Mouse (Mus musculus) embryonic facial prominence, embryonic 11.5 days (tissue): ENCODE results near the gene Serp1. TPM values are rescaled to one million over a fixed set of nuclear protein-coding genes. Genes with fewer than 3 reads are reported as not detected.
A peak's percentile ranks its signal among the peaks of the same experiment; 100 is the strongest.

Source experiments
- ATAC-seq: fragments of 200-750 bp; cut with Nextera tagmentation; replicated peaks from 2 replicates; pipeline ENCODE4 v1.8.0; 2017; ENCODE audit warnings: low read depth; ENCODE audit not compliant: insufficient number of reproducible peaks, low FRiP score, low TSS enrichment
- DNase-seq: peaks from one replicate; pipeline ENCODE4 v3.0.0-alpha.2; 2015; ENCODE audit warnings: low spot score
- H3K27ac ChIP-seq: fragments of 300-500 bp; sonication (generic); replicated peaks from 2 replicates; pipeline ENCODE4 v1.5.1; 2014; ENCODE audit warnings: mild to moderate bottlenecking, low read depth, low read length, control low read depth
- H3K27me3 ChIP-seq: fragments of 300-500 bp; sonication (generic); 2 replicates; pipeline ENCODE4 v1.6.1; 2014; ENCODE audit warnings: mild to moderate bottlenecking, low read length, moderate library complexity, mixed read lengths; ENCODE audit not compliant: control insufficient read depth, insufficient read depth
- H3K36me3 ChIP-seq: fragments of 300-500 bp; sonication (generic); replicated peaks from 2 replicates; pipeline ENCODE4 v1.6.1; 2014; ENCODE audit warnings: low read depth, mild to moderate bottlenecking, low read length, moderate library complexity, mixed read lengths; ENCODE audit not compliant: control insufficient read depth, insufficient read depth
- H3K4me1 ChIP-seq: fragments of 300-500 bp; sonication (generic); 2 replicates; pipeline ENCODE4 v1.6.1; 2014; ENCODE audit warnings: low read length, mixed read lengths; ENCODE audit not compliant: control insufficient read depth, insufficient read depth
- H3K4me2 ChIP-seq: fragments of 300-500 bp; sonication (generic); 2 replicates; pipeline ENCODE4 v1.6.1; 2014; ENCODE audit warnings: low read depth, mild to moderate bottlenecking, control low read depth, low read length, moderate library complexity
- H3K4me3 ChIP-seq: fragments of 300-500 bp; sonication (generic); 2 replicates; pipeline ENCODE4 v1.5.1; 2014; ENCODE audit warnings: low read depth, low read length, control low read depth
- H3K9ac ChIP-seq: fragments of 300-500 bp; sonication (generic); replicated peaks from 2 replicates; pipeline ENCODE4 v1.6.1; 2014; ENCODE audit warnings: mild to moderate bottlenecking, control low read depth, low read length
- H3K9me3 ChIP-seq: fragments of 300-500 bp; sonication (generic); replicated peaks from 2 replicates; pipeline ENCODE4 v1.6.1; 2016; ENCODE audit warnings: mild to moderate bottlenecking, low read length, inconsistent platforms, mixed read lengths; ENCODE audit not compliant: control insufficient read depth
- WGBS: fragments of 180-500 bp; shearing (Covaris S2); extraction: QIAGEN DNeasy Blood & Tissue Kit; methylation state at CpG from one replicate; pipeline ENCODE4 v1.1.7; 2014; 5-methylcytosine and 5-hydroxymethylcytosine counted together
- polyA plus RNA-seq: library from polyadenylated mRNA; unstranded; fragments of >200 nt; fragmentation: Nextera tagmentation; extraction: Ambion mirVana; gene quantifications from 2 replicates; pipeline ENCODE4 v1.2.1, GENCODE M21; 2014

The Serp1 gene
- polyA plus RNA-seq = 166 and 185 TPM in 2 replicates

DNA sequence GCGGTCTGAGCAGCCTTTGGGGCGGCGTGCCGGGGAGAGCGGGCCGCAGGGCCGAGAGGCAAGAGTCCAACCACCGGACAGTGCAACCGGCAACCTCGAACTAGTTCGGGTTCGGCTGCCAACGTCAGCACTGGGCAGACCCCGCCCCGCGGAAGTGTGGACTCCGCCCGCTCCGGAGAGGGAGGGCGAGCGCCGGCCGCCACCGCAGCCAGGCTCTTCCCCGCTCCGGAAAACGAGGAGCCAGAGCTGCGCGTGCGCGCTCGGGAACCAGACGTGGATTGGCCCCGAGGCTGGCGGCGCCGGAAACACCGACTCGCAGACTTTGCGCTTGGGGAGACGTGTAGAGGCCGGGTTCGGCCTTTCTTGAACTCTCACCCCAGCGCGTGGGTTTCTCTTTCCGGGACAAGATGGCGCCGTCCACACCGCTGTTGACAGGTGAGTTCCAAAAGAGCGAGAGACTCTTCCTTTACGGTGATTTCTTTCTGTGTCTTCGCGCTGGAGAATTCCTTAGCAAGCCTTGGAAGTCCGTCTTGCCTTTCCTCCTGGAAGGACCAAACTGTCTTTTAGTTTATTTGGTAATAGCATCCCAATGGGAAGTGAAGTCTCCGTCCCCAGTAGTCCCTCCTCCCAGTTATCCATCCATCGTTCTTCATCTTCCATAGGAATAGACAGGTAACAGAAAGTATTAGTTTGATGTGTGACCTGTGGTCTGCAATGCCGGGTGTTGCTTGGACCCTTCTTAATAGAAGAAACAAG lies at the start of gene Serp1, which contains the start of gene Eif2a:
Gene Serp1, minus strand, starts transcription at position 241 of the 756 bp plus-strand sequence.
Gene Eif2a, plus strand, starts transcription at position 170 of the 756 bp plus-strand sequence.
- Histone ChIP-seq H3K27ac (peak within 1 kb of the TSS; percentile 75), H3K4me3 (peak within 1 kb of the TSS; percentile 70), H3K27me3 (no peaks in the 10 kb centered on the region), H3K4me2 (peak within 1 kb of the TSS; percentile 48), H3K9ac (peak within 1 kb of the TSS; percentile 93), H3K36me3 (peaks cover 3% of the 10 kb centered on the region), H3K4me1 (no peaks in the 10 kb centered on the region), H3K9me3 (no peaks in the 10 kb centered on the region)
- 0% methylated on average over 57 of the region's 57 CpGs for WGBS
- ATAC-seq = peak; percentile 99
- DNase-seq = peak; percentile 98

DNA sequence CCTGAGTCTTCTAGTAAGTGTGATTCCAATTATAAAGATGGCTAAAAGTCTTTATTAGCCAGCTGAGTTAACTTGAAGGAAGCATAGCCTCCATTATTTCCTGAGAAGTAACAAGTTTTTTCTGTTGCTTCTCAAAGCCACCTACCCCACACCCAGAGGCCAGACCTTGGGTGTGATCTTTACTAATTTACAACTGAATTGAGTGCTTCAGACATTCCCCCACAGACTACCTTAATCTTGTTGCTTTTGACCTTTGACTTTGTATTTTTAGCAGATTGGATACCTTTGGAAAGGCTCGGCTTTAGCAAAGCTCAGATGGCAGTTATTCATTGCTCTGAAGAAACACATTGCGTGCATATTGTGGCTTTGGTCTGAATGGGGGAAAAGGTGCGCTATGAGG lies 45.1 kb upstream of the Serp1 start:
- Histone ChIP-seq H3K9ac (no peak overlapping the region), H3K27me3 (no peaks in the 10 kb centered on the region), H3K9me3 (no peaks in the 10 kb centered on the region), H3K27ac (no peak overlapping the region), H3K4me3 (no peak overlapping the region), H3K4me2 (no peak overlapping the region), H3K36me3 (no peaks in the 10 kb centered on the region), H3K4me1 (no peaks in the 10 kb centered on the region)
- WGBS = 81% methylated on average over 3 of the region's 3 CpGs
- ATAC-seq (no peak), DNase-seq (no peak)

DNA sequence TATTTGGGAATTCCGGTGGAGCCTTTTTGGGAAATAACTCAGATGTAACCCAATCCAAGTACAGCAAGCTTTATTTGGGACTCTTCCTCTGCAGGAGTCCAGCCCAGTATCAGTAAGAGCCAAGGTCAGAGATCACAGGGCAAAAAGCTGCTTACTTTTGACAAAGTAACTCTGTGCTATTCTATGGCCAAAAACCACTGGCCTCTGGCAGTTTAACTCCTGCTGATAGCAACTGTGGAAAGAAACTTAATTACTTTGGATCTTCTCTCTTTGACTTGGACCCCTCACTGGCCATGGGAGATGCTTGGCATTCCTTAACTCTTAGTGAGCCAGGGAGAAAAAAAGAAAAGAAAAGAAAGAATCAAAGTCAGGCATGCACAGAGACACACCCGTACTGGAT lies 35.7 kb upstream of the Serp1 start:
- H3K4me2 ChIP-seq = no peak overlapping the region
- H3K4me3 ChIP-seq = no peak overlapping the region
- ATAC-seq (no peak), DNase-seq (no peak)
- H3K27me3 ChIP-seq = no peaks in the 10 kb centered on the region
- no peak overlapping the region for H3K27ac ChIP-seq
- H3K4me1 ChIP-seq = no peaks in the 10 kb centered on the region
- no peaks in the 10 kb centered on the region for H3K9me3 ChIP-seq
- H3K9ac ChIP-seq = no peak overlapping the region
- WGBS = 20% methylated on average over 2 of the region's 2 CpGs
- H3K36me3 ChIP-seq = no peaks in the 10 kb centered on the region

DNA sequence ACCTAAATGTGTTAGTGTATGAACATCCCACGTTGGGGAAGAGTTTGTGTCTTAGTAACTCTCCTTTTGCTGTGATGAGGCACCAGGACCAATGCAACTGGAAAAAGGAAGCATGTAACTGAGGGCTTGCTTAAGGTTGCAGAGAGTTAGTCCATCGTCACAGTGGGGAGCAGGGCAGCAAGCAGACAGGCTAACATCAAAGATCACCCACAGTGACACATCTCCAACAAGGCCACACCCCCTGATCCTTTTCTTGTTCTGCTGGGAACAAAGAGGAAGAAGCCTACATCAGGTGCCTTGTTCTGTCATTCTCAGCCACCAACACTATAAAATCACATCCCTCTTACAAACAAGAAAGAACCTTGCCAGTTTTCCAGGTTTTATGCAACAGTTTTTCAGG lies 34.2 kb upstream of the Serp1 start:
- 0 out of 2 replicates have a peak, but pooled peaks cover 2% of the 10 kb centered on the region for H3K36me3 ChIP-seq
- H3K27ac ChIP-seq = no peak overlapping the region
- H3K9me3 ChIP-seq = no peaks in the 10 kb centered on the region
- WGBS = 29% methylated on average over 2 of the region's 2 CpGs
- H3K9ac ChIP-seq = no peak overlapping the region
- no peak overlapping the region for H3K4me3 ChIP-seq
- no peak overlapping the region for H3K4me2 ChIP-seq
- DNase-seq (no peak), ATAC-seq (no peak)
- H3K27me3 ChIP-seq = no peaks in the 10 kb centered on the region
- H3K4me1 ChIP-seq = no peaks in the 10 kb centered on the region

DNA sequence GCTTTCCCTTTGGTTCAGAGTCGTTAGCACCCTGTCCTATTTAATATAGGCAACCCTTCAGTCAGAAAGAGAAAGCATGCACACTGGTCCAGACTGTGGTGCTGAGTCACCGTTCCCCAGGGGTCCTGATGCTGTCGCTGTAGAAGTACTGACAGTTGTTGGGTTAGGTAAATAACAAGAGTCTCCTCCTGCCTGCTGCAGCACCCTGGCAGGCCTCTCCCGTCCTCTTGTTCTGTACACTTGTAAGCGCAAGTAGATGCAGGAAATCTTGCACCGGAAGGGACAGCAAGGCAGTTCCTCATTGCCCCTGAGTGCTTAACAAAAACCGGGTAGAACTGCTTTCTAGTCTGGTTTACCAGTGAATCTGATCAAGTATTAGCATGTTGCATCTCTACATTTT lies 31.0 kb upstream of the Serp1 start:
- Histone ChIP-seq H3K27me3 (no peaks in the 10 kb centered on the region), H3K4me1 (no peaks in the 10 kb centered on the region), H3K4me2 (no peak overlapping the region), H3K9ac (no peak overlapping the region), H3K9me3 (no peaks in the 10 kb centered on the region), H3K36me3 (peaks cover 2% of the 10 kb centered on the region; the same call in 1 of the 2 replicates), H3K4me3 (no peak overlapping the region), H3K27ac (no peak overlapping the region)
- ATAC-seq (no peak), DNase-seq (no peak)
- 82% methylated on average over 7 of the region's 7 CpGs for WGBS

DNA sequence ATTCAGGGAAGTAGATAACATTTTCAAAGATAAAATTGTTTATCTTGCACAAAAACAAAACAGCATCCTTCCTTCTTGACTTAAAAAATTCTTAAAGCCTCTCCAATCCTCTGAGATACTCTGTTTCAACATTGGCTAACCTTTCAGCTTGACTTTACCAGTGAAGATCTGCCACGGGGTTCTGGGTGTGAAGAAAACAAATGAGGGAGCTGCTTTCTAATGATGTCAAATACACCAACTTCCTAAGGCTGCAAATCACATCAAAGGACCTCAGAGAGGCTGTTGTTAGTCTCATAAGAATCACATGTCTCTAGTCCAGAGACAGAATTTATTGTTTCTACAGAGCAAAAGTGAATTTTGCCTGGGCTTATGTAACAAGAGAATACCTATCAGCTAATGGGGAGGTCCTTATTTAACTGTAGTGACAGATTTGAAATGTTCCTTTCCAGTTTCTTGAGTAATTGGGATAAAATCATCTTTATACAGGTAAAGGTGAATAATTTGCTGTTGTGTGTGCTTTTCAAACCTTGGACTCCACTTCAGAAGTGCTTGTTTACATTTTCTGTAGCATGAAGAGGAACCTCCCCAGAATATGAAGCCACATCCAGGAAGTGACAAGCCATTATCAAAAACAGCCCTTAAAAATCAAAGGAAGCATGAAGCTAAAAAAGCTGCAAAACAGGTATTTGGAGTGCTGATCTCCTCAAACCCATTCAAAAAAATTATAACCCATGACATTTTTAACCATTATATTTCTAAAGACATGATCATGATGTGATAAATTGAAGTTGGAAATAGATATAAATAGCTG lies 26.5 kb upstream of the Serp1 start:
- DNase-seq (no peak), ATAC-seq (no peak)
- H3K27me3 ChIP-seq = no peaks in the 10 kb centered on the region
- H3K36me3 ChIP-seq = peaks cover 2% of the 10 kb centered on the region; the same call in 1 of the 2 replicates
- H3K27ac ChIP-seq = no peak overlapping the region
- H3K4me1 ChIP-seq = no peaks in the 10 kb centered on the region
- WGBS = 88% methylated on average over 1 of the region's 1 CpGs
- no peak overlapping the region for H3K9ac ChIP-seq
- no peaks in the 10 kb centered on the region for H3K9me3 ChIP-seq
- no peak overlapping the region for H3K4me3 ChIP-seq
- no peak overlapping the region for H3K4me2 ChIP-seq

DNA sequence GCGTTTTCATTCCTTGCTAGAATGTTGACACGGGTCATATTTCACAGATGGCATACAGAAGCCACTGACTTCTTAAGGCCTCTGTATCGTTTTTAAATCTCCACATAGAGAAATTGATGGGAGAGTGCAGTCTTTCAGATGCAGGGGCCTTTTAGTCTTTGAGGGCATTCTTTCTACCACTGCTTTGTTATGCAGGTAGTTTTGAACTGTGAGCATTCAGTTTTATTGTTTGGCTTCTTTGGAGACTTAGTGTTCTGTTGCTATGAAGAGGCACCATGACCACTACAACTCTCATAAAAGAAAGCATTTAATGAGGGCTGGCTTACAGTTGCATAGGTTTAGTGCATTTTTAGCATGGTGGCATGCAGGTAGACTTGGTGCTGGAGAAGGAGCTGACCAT lies 10.9 kb upstream of the Serp1 start:
- Histone ChIP-seq H3K9me3 (no peaks in the 10 kb centered on the region), H3K9ac (no peak overlapping the region), H3K4me3 (no peak overlapping the region), H3K27ac (no peak overlapping the region), H3K36me3 (peaks cover 6% of the 10 kb centered on the region), H3K4me2 (no peak overlapping the region), H3K4me1 (no peaks in the 10 kb centered on the region), H3K27me3 (no peaks in the 10 kb centered on the region)
- WGBS = 88% methylated on average over 3 of the region's 3 CpGs
- DNase-seq (no peak), ATAC-seq (no peak)

DNA sequence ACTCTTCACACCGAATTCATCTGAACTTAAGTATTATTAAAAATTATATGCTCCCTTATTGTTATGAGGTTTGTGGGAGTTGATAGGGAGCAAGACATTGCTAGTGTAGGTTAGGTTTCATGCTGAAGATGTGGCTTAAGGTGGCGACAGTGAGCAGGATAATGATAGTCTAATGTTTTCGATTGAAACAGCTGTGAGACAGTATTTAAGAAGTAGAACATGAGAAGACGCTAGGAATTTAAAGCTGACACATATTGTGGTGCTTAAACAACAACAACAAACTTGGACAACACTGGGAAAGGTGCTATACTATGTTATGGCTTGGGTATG lies 681 bp upstream of the Serp1 start:
- no peaks in the 10 kb centered on the region for H3K27me3 ChIP-seq
- DNase-seq = no peak
- 5% methylated on average over 4 of the region's 4 CpGs for WGBS
- no peaks in the 10 kb centered on the region for H3K9me3 ChIP-seq
- H3K4me1 ChIP-seq = no peaks in the 10 kb centered on the region
- no peak for ATAC-seq
- peak overlapping the region; percentile 55 for H3K9ac ChIP-seq
- no peak overlapping the region; the same call in 1 of the 2 replicates for H3K27ac ChIP-seq
- H3K4me2 ChIP-seq = peak overlapping the region; percentile 48
- H3K4me3 ChIP-seq = peak overlapping the region; percentile 70
- peaks cover 2% of the 10 kb centered on the region for H3K36me3 ChIP-seq
